Mouse (Mus musculus): Measurements from ENCODE around the gene Celf3.

DNA sequence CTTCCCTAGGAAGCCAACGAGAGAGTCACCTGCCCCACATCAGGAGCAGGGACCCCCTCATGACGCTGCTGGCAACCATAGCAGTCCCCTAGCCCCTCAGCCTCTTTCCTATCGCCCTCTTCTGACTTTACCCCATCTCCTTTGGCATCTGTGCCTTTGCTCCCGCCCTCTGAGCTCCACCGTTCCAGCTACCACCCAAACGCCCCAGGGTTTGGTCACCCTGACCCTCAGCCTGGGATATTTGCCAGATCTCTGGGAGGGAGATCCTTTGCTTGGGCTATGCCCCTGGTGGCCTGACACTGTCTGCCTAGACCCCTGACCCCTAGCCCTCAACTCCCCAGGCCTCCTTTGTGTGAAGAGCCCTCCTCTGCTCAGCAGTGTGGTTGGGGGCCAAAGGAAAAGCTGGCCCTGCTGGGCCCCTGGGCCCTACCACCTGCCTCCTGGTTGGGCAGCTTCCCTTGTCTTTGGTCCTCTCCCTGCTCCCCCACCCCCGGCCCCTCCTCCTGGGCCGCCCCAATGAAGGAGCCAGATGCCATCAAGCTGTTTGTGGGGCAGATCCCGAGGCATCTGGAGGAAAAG is 585 bp downstream of the Celf3 start:
- no peak for TF ChIP-seq CTCF (IDR thresholded peaks at IDR 0.05; ENCODE audit: low read depth)
- TF ChIP-seq EP300 (IDR thresholded peaks at IDR 0.05; ENCODE audit: low read depth) = no peak

Measured in liver, embryonic 14.5 days (tissue).